Mouse (Mus musculus): ENCODE measurements around the gene Id1.

The Id1 gene

DNA sequence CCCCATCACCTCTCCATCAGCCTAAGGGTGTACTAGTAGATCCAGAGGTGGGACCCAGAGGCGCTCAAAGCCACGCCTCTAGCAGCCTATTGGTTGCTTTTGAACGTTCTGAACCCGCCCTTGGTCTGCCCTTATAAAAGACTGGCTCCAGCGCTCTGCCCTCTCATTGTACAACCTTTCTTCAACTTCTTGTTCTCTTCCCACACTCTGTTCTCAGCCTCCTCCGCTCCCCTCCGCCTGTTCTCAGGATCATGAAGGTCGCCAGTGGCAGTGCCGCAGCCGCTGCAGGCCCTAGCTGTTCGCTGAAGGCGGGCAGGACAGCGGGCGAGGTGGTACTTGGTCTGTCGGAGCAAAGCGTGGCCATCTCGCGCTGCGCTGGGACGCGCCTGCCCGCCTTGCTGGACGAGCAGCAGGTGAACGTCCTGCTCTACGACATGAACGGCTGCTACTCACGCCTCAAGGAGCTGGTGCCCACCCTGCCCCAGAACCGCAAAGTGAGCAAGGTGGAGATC, at the start of gene Id1:
TSS of gene Id1 (plus strand) at position 162 of the 512 bp plus-strand sequence.
- peak; percentile 16 to 39 for DNase-seq (ENCODE audit: low read depth in 2 of 2, low spot score in 2 of 2)

DNA sequence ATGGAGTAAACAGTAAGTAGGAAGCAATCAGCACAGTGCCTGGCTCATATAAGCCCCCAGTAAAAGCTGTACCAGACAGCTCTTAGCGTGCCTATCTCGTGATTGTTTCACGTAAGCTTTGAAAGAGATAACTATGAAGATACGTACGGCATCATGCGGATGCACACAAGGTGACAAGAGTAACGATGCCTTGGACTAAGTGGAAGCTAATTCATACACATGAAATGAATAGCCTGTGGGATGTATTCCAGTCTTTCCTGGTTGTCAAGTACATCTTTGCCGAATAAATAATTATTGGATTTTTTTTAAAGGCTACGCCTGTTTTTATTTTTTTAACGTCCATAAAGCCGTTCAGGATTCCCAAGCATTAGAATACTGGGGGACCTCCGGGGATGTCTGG, 49.7 kb upstream of the Id1 start:
- DNase-seq (ENCODE audit: low read depth in 2 of 2, low spot score in 2 of 2), result no peak

DNA sequence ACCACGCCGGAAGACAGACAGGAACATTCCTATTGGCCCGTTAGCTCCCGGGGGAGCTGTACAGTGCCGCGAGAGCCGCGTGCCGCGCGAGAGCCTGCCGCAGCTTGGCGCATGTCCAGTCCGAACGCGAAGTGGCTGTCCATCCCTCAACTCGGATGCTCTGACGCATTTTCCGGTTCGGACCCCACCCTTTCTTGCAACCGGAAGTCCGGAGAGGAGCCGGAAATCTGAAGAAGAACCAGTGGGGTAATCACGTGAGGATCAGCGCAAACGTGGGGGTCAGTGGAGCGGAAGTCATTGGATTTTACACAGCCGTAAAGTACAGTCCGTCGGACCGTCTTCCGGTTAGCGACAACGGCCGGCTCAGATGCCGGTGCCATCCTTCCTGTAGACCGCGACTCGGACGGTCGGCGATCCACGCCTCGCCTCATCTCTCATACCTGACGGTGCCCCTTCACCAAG, 49.2 kb upstream of the Id1 start, which contains the start of gene Mcts2:
TSS of gene Mcts2 (plus strand) at position 230 of the 462 bp plus-strand sequence.
- DNase-seq (ENCODE audit: low read depth in 2 of 2, low spot score in 2 of 2), result no peak

DNA sequence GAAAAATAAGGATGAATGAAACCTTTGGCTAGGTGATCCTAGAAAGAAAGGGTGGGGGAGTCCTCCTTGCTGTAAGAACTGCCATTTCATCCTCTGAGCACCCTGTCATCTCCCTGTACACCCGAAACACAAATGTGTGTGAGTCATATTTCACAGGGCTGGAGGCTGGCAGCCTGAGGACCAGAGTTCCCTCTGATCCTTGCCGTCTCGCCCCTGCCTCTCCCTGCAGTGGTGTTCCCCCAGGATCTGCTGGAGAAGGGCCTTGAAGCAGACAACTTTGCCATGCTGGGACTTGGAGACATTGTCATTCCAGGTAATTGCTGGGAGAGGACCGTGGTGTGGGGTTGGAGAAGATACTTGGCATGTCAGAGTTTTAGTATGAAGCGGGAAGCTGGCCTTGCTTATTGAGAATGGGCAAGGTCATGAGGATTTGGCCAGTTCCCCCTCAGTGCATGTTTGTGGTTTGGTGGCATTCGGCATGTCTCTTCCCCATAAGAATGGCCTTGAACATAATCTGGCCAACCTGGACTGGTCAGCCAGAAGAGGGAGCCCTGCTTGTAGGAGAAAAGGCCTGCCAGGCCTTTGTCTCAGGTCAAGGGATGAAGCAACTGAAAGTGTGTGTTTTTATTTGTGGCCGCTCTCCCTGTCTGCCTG, 44.4 kb upstream of the Id1 start:
- no peak for DNase-seq (ENCODE audit: low read depth in 2 of 2, low spot score in 2 of 2)

DNA sequence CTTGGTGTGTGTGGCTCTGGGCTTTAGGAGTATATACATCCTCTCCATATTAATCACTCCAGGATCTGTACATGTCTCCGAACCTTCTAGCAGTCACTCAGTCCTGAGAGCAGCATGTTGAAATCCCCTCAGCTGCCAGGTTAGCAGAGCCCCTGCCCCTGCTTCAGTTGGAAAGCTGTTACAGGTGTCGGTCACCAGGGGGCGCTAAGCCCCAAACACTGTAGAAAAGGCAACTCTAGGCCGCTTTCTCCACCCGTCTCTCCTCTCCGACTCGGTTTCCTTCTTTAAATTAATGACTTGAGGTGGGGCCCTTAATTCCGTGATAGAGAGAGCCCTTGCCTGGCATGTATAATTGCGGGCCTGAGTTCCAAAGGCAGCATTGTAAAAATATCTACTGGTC, 42.8 kb upstream of the Id1 start:
- DNase-seq (ENCODE audit: low read depth in 2 of 2, low spot score in 2 of 2), result peak; percentile 48 to 60

DNA sequence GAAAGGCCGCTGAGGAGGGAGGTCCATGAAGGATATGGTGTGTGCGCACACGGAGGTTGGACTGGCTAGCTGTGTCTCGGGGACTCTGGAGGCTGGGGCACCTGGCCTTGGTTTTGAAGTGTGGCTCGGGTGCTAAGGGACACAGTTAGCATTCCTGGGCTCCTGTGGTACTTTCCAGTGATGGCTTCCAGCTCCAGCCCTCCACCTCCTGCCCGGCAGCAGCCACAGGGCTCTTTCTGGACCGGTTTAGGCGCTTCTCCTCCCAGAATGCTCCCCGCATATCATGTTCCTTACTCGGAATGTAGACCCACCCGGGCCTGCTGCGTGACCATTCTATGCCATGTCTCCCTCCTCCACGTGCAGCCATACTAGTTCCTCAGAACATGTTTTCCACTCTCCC, 42.3 kb upstream of the Id1 start:
- no peak for DNase-seq (ENCODE audit: low read depth in 2 of 2, low spot score in 2 of 2)

DNA sequence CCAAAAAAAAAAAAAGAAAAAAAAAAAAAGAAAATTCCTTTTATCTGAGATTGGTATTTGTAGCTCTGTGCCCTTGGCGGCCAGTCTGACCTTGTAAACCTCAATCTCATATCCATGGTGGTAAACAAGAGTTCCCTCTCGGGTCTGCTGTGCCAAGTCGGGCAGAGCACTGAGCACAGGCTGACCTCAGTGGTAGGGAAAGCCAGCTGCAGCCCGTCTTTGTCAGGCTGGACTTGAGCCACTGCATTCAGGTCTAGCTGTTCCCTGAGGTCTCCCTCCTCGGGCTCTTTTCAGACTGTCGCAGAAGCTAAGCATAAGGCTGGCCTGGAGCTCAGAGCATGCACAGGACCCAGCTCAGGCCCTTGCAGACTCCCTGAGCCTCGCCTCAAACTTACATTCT, 41.3 kb upstream of the Id1 start:
- no peak for DNase-seq (ENCODE audit: low read depth in 2 of 2, low spot score in 2 of 2)

DNA sequence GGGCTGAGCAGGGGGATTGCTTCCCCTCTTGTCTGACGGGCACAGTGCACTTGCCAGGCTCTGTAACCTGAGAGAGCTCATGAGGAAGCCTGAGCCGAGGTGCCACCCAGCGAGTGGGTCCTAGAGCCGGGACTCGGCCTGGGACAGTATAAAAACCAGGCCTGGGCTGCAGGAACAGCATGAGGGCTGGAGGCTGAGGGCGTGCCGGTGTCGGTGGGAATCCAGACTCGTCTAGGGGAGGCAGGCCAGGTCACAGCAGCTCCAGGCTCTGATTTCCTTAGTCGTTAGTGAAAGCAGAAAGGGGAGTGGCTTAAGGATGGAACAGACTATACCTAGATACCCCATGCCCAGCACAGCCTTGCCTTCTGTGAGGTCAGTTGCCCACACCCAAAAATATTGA, 40.0 kb upstream of the Id1 start:
- no peak for DNase-seq (ENCODE audit: low read depth in 2 of 2, low spot score in 2 of 2)

DNA sequence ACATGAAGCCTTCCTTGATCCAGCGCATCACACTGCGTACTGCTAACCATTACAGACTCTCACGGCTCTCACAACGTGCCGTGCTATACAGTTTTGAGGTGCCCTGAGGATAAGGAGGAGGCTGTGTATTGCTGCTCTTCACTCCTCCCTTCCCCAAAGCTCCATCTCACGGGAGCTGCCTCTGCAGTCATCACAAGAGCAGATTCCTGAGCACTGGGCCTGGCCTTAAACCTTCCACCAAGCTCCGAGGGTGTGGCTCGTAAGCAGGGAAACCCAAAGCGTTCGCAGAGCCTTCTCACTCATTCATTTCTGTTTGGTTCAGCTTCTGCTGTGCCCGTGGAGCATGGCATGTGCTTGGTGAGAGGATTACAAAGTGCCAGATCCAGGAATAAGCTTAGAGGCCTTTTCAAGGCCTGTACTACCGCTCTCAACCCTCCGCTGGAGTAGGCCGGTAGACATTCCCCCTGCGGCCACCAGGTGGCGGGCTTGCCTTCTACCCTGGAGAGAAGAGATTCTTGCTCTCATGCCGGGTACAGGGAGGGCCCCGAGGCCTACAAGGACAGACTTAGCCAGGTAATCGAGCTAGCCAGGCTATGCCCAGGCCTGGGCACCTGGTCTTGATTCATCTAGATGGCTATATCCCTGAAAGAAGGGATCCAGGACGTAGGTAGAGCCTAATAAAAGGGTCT, 39.4 kb upstream of the Id1 start:
- peak; percentile 83 to 88 for DNase-seq (ENCODE audit: low read depth in 2 of 2, low spot score in 2 of 2)

DNA sequence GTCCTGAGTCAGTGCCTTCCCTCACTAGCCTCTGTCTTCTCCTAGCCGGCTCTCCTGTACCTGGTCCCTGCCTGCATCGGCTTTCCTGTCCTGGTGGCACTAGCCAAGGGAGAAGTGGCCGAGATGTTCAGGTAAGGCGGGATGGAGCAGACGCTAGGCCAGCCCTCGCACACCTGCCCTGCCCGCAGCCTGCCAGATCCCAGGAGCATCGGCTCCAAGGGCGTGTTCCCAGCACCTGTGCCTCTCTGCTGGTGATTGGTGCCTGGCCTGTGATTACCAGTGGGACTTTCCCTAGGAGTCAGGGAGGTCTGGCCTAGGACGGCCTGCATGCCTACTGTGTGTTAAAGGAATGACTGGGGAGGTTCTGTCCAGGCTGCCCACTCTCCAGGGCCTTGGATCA, 35.9 kb upstream of the Id1 start:
- no peak for DNase-seq (ENCODE audit: low read depth in 2 of 2, low spot score in 2 of 2)

DNA sequence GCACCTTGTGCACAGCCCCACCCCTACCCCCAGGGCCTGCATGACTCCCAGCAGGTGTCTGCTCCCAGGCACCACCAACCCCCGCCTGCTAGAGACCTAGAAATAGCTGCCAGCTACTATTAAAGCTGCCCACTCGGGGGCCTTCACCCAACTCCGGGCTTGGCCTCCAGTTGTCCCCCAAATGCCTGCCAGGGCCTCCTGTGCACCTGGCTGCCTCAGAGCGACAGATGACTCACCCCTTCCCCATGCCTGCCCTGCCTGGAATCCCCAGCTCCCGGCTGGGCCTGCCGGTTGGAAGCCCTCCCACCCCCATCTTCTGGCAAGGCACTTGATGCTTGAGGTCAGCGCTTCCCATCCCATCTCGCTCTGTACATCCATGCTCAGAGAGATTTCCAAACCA, 35.3 kb upstream of the Id1 start:
- DNase-seq (ENCODE audit: low read depth in 2 of 2, low spot score in 2 of 2), result no peak

DNA sequence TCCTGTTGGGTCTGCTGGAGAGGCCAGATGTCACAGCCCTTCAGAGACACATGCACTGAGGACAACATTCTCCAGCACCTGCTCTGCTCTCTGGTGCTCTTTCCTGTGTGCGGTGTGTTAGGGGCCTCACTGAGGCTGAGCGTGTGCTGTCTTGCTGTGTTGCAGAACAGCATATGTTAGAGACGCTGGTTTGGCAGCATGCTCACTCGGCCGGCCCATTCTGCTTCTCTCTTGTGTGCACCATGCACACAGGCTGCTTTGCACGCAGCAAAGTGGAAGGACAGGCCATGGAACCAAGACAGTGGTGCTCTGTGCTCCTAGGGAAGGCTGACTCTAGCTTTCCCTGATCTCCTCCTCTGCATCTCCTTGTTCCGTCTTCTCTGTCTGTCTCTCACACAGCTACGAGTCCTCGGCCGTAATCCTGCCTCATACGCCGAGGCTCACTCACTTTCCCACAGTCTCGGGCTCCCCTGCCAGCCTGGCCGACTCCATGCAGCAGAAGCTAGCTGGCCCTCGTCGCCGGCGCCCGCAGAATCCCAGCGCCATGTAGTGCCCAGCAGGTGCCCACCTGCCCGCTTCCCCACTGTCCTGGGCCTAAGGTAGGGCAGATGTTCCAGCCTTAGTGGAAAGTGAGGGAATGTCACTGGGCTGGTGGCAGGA, 32.3 kb upstream of the Id1 start:
- DNase-seq (ENCODE audit: low read depth in 2 of 2, low spot score in 2 of 2), result no peak

DNA sequence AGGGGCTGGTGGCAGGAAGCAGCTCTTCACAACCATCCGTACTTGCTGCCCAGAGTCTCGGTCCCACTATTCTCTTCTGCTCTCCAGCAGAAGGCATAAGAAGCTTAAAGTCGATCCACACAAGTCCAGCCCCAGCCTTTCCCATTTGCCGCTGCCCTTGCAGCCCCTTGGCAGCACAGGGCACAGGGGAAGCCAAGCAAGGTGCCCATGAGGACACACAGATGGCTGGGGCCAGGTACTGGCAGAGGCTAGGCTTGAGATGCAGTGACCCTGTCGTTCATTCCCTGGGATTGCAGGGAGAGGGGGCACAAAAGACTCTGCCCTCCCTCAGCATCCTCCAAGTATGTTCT, 31.8 kb upstream of the Id1 start:
- DNase-seq (ENCODE audit: low read depth in 2 of 2, low spot score in 2 of 2), result no peak

DNA sequence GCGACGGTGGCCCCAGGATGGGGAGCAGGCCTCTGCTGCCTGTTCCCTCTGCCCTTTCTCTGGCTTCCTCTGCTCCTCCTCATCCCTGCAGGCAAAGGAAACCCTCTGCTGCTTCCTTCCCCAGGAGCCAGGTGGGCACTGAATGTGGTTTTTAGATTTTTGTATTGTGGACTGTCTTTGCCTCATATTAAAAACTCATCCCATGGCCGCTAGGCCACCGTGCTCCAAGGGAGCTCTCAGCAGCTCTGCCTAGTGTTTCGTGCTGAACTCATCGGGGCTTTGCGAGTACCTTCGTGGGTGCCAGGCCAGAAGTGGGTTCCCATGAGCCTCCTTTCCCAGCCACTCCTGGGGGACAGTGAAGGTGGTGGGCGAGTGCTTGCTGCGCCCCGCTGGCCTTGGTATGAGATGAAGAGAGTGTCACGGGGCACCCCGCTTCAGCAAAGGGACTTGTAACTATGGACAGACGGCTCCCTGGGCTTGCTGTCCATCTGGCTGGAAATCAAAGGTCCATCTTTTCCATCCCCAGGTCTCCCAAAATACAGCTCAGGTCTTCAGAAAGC, 31.2 kb upstream of the Id1 start:
- no peak for DNase-seq (ENCODE audit: low read depth in 2 of 2, low spot score in 2 of 2)

DNA sequence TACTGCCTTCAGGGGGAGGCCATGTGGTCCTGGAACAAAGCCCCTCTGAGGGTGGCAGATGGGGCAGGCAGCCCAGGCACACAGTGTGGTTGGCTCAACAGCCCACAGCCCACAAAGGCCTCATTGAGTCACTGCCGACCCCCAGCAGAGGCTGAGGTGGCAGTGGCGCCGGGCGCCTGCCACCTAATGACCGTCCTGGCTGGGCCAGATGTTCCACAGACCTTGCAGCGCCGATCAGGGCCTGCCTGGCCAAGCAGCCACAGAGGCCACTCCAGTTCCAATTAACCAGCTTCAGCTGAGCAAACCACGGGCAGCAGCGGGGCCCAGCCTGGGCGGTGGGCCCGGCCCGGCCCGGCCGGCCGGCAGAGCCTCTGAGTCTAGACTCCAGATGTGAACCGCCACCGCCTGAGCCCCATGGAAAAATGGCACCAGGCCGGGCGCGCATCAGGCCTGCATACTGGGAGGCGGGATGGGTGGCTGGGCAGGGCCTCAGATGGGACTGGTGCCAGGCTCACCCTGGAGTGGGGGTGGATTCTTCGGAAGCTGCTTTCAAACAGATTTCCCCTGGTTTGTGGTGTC, 30.0 kb upstream of the Id1 start:
- DNase-seq (ENCODE audit: low read depth in 2 of 2, low spot score in 2 of 2), result no peak

DNA sequence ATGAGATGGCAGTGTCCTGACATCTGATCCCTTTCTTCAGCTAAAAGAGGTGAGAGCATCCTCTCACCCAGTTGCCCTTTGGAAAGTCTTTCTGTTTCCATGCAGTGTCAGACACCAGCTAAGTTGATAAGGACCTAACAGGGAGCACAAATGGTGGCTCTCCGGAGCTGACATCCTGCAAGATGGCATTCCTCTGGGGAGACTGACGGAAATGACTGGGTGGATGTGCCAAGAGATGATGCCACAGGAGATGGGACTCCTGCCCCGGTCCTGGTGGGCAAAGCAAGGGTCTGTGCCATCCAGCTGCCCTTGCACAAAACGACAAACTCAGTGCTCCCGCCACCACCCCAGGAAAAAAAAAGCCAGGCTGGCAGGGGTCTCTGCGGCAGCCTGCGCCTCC, 28.9 kb upstream of the Id1 start:
- DNase-seq (ENCODE audit: low read depth in 2 of 2, low spot score in 2 of 2), result no peak

DNA sequence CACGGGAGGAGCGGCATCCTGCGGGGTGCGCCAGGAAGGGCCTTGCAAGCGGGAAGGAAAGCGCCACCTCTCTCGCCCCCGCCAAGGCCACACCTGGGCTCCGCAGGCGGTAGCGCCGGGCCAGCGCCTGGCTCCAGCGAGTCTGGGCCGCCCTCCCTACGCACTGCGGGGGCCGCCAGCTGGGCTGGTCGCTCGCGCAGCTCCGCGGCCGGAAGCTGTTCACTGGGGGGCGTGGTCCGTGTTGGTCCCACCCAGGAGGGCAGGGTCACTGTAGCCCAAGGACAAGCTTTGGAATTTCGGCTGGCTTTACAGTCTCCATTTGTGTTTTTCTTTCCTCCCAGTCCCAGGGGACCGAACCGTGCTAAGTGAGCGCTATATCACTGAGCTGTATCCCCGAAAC, 28.4 kb upstream of the Id1 start:
- no peak for DNase-seq (ENCODE audit: low read depth in 2 of 2, low spot score in 2 of 2)

DNA sequence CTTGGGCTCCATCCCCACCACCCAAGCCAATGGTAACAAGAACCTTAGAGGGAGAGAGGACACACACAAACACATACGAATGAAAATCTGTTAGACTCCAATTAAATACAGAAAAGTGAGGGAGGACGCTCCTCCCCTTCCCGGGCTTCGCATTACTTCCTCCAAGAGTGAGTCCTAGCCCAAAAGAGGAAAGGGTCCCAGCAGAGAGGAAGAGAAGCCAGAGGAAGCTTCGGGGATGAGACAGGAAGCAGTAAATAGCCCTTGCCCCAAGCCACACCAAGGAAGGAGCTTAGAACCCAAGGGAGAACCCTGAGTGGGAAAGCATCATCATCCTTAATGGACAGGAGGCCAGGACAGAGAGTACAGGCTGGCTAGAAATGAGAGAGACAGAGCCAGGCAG, 27.0 kb upstream of the Id1 start:
- no peak for DNase-seq (ENCODE audit: low read depth in 2 of 2, low spot score in 2 of 2)

DNA sequence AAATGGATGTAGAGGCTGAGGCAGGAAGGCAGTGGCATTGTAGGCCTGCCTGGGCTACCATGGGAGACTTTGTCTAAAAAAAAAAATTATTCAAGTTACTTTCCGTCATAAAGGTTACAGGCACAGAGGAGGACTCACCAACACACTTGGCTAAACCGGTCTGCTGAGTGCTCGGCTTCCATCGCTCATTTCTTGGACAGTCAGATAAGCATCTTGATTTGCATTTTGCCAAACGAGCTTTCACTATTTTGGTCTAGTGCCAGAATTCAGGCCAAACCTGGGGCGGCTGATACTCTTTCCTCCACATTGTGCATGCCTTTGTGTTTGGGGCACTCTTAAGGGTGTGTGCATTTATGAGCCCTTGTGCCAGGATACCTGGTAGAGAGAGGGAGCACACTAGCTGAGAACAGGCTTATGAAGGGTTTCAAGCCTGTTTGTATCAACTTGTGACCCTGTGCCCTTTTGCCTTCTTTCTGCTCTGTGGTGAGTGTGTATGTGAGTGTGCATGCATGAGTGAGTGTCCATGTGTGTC, 19.7 kb upstream of the Id1 start:
- DNase-seq (ENCODE audit: low read depth in 2 of 2, low spot score in 2 of 2), result no peak

DNA sequence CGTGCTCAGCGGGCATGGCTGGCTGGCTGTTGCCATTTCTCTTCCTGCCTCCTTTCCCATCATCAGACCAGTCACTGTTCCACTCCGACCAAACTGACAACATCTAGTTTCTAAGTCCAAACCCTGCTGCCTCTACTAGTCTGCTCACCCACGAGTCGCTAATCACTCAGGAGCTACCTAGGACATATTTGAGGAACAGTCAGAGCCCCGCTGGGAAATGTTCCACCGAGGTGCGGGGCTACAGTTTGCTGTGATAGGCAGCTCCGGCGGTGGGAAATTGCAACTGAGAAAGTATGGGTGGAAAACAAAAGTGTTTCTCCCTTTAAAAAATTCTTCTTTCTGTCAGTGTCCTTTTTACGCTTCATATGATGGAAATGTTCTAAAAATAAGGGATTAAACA, 18.4 kb upstream of the Id1 start:
- DNase-seq (ENCODE audit: low read depth in 2 of 2, low spot score in 2 of 2), result no peak

DNA sequence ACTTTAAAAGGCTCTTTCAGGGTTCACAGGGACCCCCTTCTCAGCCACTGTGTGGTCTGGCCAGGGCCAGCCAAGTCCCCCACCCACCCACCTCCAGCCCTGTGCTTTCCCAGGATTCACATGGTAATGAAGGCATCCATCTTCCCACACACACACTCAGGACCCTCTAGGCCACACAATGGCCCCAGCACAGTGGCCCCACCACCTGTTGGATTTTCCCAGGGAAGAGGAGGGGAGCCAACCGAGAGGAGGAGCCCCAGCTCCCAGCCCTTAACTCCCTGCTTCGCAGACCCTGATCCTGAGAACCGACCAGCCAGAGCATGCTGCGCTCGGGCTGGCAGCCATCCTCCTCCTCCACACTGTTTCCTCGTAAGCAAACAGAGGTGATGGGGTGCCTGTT, 18.0 kb upstream of the Id1 start:
- DNase-seq (ENCODE audit: low read depth in 2 of 2, low spot score in 2 of 2), result no peak
